Mouse (Mus musculus) forebrain, embryonic 16.5 days (tissue): ENCODE measurements around the gene Bhlha9. TPM values are rescaled to one million over a fixed set of nuclear protein-coding genes. Genes with fewer than 3 reads are reported as not detected.
A peak's percentile ranks its signal among the peaks of the same experiment; 100 is the strongest.

ENCODE experiments used
- ATAC-seq: fragments of 200-750 bp; cut with Nextera tagmentation; 2 replicates; pipeline ENCODE4 v1.8.0; 2017; ENCODE audit warnings: mild to moderate bottlenecking, moderate library complexity
- H3K27ac ChIP-seq: fragments of 300-500 bp; sonication (generic); 2 replicates; pipeline ENCODE4 v1.5.1; 2014; ENCODE audit warnings: low read length, control low read depth
- H3K27me3 ChIP-seq: fragments of 300-500 bp; sonication (generic); replicated peaks from 2 replicates; pipeline ENCODE4 v1.6.1; 2014; ENCODE audit warnings: low read length; ENCODE audit not compliant: control insufficient read depth, insufficient read depth
- H3K36me3 ChIP-seq: fragments of 300-500 bp; sonication (generic); 2 replicates; pipeline ENCODE4 v1.6.1; 2014; ENCODE audit not compliant: control insufficient read depth, insufficient read depth
- H3K4me1 ChIP-seq: fragments of 300-500 bp; sonication (generic); replicated peaks from 2 replicates; pipeline ENCODE4 v1.6.1; 2014; ENCODE audit warnings: low read length; ENCODE audit not compliant: control insufficient read depth, insufficient read depth
- H3K4me2 ChIP-seq: fragments of 300-500 bp; sonication (generic); 2 replicates; pipeline ENCODE4 v1.6.1; 2014; ENCODE audit warnings: mild to moderate bottlenecking, low read length, control low read depth
- H3K4me3 ChIP-seq: fragments of 300-500 bp; sonication (generic); replicated peaks from 2 replicates; pipeline ENCODE4 v1.5.1; 2014; ENCODE audit warnings: mild to moderate bottlenecking, low read length, control low read depth
- H3K9ac ChIP-seq: fragments of 300-500 bp; sonication (generic); replicated peaks from 2 replicates; pipeline ENCODE4 v1.6.1; 2014; ENCODE audit warnings: low read depth, low read length, control low read depth
- H3K9me3 ChIP-seq: fragments of 300-500 bp; sonication (generic); 2 replicates; pipeline ENCODE4 v1.6.1; 2016; ENCODE audit warnings: low read length; ENCODE audit not compliant: control insufficient read depth
- WGBS: fragments of 180-500 bp; shearing (Covaris S2); extraction: QIAGEN DNeasy Blood & Tissue Kit; methylation state at CpG from one replicate; pipeline ENCODE4 v1.1.7; 2014; 5-methylcytosine and 5-hydroxymethylcytosine counted together
- polyA plus RNA-seq: library from polyadenylated mRNA; unstranded; fragments of >200 nt; fragmentation: Nextera tagmentation; extraction: Ambion mirVana; gene quantifications from 2 replicates; pipeline ENCODE4 v1.2.1, GENCODE M21; 2015

The Bhlha9 gene
- polyA plus RNA-seq, 1 experiment from 2014 or later = 1.3 TPM

DNA sequence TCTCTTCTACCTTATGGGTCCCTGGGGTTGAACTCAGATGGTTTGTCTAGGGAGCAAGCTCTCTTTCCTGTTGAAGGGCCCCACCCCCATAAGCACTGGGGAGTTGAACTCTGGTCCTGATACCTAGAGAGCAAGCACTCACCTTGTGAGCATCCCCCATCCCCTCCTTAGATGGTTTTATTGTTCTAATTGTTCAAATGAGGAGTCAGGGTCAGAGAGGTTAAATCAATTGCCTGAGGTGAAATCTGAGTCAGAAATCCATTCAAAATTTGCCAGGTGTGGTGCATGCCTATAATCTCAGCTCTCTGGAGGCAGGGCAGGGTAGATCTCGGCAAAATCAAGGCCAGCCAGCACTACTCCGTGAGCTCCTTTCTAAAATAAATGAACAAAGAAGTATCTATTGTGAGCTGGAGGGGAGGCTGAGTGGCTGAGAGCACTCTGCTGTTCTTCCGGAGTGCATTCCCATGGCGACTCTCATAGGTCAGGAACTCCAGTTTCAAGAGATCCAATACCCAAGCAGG lies 14.8 kb upstream of the Bhlha9 start:
- peaks cover 3% of the 10 kb centered on the region for H3K27me3 ChIP-seq
- no peaks in the 10 kb centered on the region for H3K9me3 ChIP-seq
- no peaks in the 10 kb centered on the region for H3K36me3 ChIP-seq
- 34% methylated on average over 4 of the region's 4 CpGs for WGBS
- H3K4me2 ChIP-seq = no peak overlapping the region
- no peaks in the 10 kb centered on the region for H3K4me1 ChIP-seq
- ATAC-seq = no peak
- H3K27ac ChIP-seq = no peak overlapping the region
- H3K9ac ChIP-seq = no peak overlapping the region
- no peak overlapping the region for H3K4me3 ChIP-seq

DNA sequence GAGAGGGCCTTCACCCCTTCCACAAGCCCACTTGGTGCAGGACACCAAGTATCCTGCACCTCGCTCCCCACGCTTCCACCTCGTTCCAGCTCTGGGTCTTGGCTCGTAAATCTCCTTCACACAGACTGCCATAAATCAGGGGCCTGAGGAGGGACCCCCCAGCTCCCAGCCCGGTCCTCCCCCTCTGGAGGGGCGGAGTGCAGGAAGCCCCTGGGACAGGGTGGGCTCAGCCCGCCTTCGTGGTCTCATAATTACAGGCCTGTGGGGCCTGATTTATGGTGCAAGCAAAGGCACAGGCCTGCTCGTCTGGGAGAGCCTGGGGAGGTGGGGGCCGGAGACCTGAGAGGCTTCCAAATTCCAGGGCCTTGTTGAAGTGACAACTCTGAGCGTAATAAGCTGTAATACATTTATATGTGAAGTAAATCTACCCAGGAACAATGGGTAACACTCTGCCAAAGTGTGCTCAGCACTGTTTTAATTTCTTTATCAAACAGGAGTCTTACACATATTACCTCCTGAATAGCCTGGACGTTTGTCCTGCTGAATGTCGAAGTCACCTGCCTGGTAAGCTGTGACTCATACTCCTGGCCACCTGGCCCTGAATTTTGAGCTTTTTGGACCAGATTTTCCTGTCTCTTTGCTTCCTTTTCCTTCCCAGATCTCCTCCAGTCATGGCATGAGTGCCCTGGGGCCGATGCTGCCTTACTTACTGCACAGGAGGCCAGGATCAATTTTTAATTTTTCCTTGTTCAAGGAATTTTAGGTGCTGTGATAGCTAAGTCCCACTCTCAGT lies 12.9 kb upstream of the Bhlha9 start:
- ATAC-seq = no peak

DNA sequence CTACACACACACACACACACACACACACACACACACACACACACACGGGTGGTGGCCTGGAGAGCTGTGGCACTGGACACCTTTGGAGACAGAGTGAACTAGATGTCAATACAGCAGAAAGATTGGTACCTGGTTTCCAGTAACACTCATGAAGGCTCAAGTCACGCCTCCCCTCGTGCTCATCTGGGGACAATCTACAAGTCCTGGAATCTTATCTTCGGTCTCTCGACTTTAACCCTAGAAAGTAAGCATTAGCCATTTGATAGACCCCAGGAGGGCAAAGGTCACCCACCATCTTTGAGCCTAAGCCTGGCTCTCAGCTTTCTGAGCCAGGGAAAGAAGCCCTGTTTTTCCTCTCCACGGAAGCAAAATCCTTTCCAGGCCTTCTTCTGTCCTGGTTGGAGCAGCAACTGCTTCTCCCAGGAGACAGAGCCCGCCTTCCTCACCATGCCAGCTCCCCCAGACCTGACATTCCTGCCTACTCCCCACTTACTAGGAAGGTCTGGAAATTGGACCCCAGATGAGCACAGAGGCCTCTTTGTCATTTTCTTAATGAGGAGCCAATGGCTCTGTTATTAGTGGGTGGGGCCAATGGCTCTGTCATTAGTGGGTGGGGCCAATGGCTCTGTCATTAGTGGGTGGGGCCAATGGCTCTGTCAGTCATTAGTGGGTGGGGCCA lies 10.3 kb upstream of the Bhlha9 start:
- Histone ChIP-seq H3K36me3 (no peaks in the 10 kb centered on the region), H3K27ac (no peak overlapping the region), H3K27me3 (peaks cover 26% of the 10 kb centered on the region), H3K9ac (no peak overlapping the region), H3K4me1 (peaks cover 5% of the 10 kb centered on the region), H3K9me3 (no peaks in the 10 kb centered on the region), H3K4me2 (no peak overlapping the region), H3K4me3 (no peak overlapping the region)
- no peak for ATAC-seq
- 77% methylated on average over 7 of the region's 7 CpGs for WGBS

More for the DNA sequence above, 12.9 kb upstream of the Bhlha9 start:
- H3K4me2 ChIP-seq = no peak overlapping the region
- H3K27ac ChIP-seq = no peak overlapping the region
- 80% methylated on average over 14 of the region's 14 CpGs for WGBS
- H3K9ac ChIP-seq = no peak overlapping the region
- no peaks in the 10 kb centered on the region for H3K36me3 ChIP-seq
- no peaks in the 10 kb centered on the region for H3K4me1 ChIP-seq
- no peak overlapping the region for H3K4me3 ChIP-seq
- H3K27me3 ChIP-seq = peaks cover 6% of the 10 kb centered on the region
- H3K9me3 ChIP-seq = no peaks in the 10 kb centered on the region

- H3K4me1 ChIP-seq = peaks cover 5% of the 10 kb centered on the region
- peak overlapping the region; percentile 42 for H3K4me3 ChIP-seq
- H3K9me3 ChIP-seq = no peaks in the 10 kb centered on the region
- peak overlapping the region; percentile 65 for H3K4me2 ChIP-seq
- H3K36me3 ChIP-seq = no peaks in the 10 kb centered on the region
- peaks cover 60% of the 10 kb centered on the region for H3K27me3 ChIP-seq
- ATAC-seq = no peak
- no peak overlapping the region for H3K27ac ChIP-seq
- WGBS = 8% methylated on average over 35 of the region's 35 CpGs
- peak overlapping the region; percentile 59 for H3K9ac ChIP-seq
Measured at GRCm38 (mm10) chr11:76666002-76666649, 6.1 kb upstream of the Bhlha9 start.

GRCm38 (mm10) chr11:76667807-76668206 lies 4.5 kb upstream of the Bhlha9 start:
- Histone ChIP-seq H3K27ac (no peak overlapping the region), H3K4me3 (no peak overlapping the region), H3K9ac (no peak overlapping the region), H3K4me2 (no peak overlapping the region), H3K27me3 (peaks cover 76% of the 10 kb centered on the region), H3K36me3 (no peaks in the 10 kb centered on the region), H3K9me3 (no peaks in the 10 kb centered on the region), H3K4me1 (peaks cover 10% of the 10 kb centered on the region)
- no peak for ATAC-seq
- WGBS = 36% methylated on average over 4 of the region's 4 CpGs

GRCm38 (mm10) chr11:76672561-76673384 lies 503 bp downstream of the Bhlha9 start:
- 0 out of 2 replicates have a peak, but pooled peaks have one; percentile 40 for ATAC-seq
- H3K4me2 ChIP-seq = peak overlapping the region; percentile 81

GRCm38 (mm10) chr11:76674199-76674598 lies 1.9 kb downstream of the Bhlha9 start:
- H3K4me3 ChIP-seq = no peak overlapping the region
- H3K4me2 ChIP-seq = no peak overlapping the region
- H3K9ac ChIP-seq = no peak overlapping the region
- H3K36me3 ChIP-seq = no peaks in the 10 kb centered on the region
- peaks cover 51% of the 10 kb centered on the region for H3K27me3 ChIP-seq
- no peak for ATAC-seq
- no peaks in the 10 kb centered on the region for H3K9me3 ChIP-seq
- 0 out of 2 replicates have a peak, but pooled peaks cover 7% of the 10 kb centered on the region for H3K4me1 ChIP-seq
- no peak overlapping the region for H3K27ac ChIP-seq
- WGBS = 50% methylated on average over 8 of the region's 8 CpGs

More at GRCm38 (mm10) chr11:76672561-76673384, 503 bp downstream of the Bhlha9 start:
- no peak overlapping the region for H3K27ac ChIP-seq
- 0 out of 2 replicates have a peak, but pooled peaks cover 7% of the 10 kb centered on the region for H3K4me1 ChIP-seq
- H3K27me3 ChIP-seq = peaks cover 62% of the 10 kb centered on the region
- H3K9me3 ChIP-seq = no peaks in the 10 kb centered on the region
- peak overlapping the region; percentile 63 for H3K9ac ChIP-seq
- peak overlapping the region; percentile 46 for H3K4me3 ChIP-seq
- 2% methylated on average over 64 of the region's 64 CpGs for WGBS
- no peaks in the 10 kb centered on the region for H3K36me3 ChIP-seq

DNA sequence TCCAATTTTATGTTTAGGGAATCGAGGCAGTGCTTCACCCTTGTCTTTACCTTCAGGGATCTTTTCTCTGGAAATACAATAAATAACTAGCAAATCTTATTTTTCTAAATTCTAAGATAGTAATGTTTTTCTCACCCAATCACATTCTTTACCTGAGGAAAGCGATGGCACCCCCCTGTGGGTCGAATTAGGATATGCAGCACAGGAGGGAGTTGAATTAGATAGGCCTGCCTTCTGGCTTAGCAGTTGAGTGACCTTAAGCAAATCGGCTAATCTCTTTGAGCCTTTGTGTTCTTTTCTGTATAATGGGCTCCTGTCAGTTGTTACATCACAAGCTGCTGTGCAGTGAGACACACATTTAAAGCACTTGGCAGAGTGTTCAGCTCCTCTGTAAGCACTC lies 2.4 kb downstream of the Bhlha9 start:
- no peak for ATAC-seq
- Histone ChIP-seq H3K9ac (no peak overlapping the region), H3K36me3 (no peaks in the 10 kb centered on the region), H3K27me3 (peaks cover 49% of the 10 kb centered on the region), H3K4me1 (0 out of 2 replicates have a peak, but pooled peaks cover 7% of the 10 kb centered on the region), H3K9me3 (no peaks in the 10 kb centered on the region), H3K4me3 (no peak overlapping the region), H3K4me2 (no peak overlapping the region), H3K27ac (no peak overlapping the region)
- WGBS = 33% methylated on average over 4 of the region's 4 CpGs
